Mouse (Mus musculus) C2C12 (cell line): Measurements from ENCODE around the gene Auts2.

ENCODE experiments used
- CEBPB ChIP-seq: IDR thresholded peaks from one replicate; pipeline ENCODE4 v1.6.1; 2011; ENCODE audit warnings: low read depth, mild to moderate bottlenecking, control low read depth, moderate library complexity
- CTCF ChIP-seq: IDR thresholded peaks from one replicate; pipeline ENCODE4 v1.5.1; 2011; ENCODE audit not compliant: control insufficient read depth, insufficient read depth, insufficient read length

- no peak for TF ChIP-seq CTCF
- no peak for TF ChIP-seq CEBPB
Measured at GRCm38 (mm10) chr5:132467364-132467743, 75.8 kb downstream of the Auts2 start.
